Mouse (Mus musculus): Measurements from ENCODE around the gene Sgo2a.
"Not testable (repeated sequence)": the region's sequence is repeated elsewhere in the genome, so short reads cannot be mapped to it uniquely, and the experiment has no call there.

Sgo2a gene

GRCm38 (mm10) chr1:58031160-58031769 lies 35.5 kb downstream of the Sgo2a start:
- peak; percentile 72 for DNase-seq (ENCODE audit: extremely low spot score)

GRCm38 (mm10) chr1:58037306-58037705 lies 41.5 kb downstream of the Sgo2a start:
- DNase-seq (ENCODE audit: extremely low spot score): not testable (repeated sequence)

GRCm38 (mm10) chr1:58045076-58045475 lies 49.3 kb downstream of the Sgo2a start:
- no peak for DNase-seq (ENCODE audit: extremely low spot score)

GRCm38 (mm10) chr1:58045546-58045945 lies 49.8 kb downstream of the Sgo2a start:
- DNase-seq (ENCODE audit: extremely low spot score): no peak

GRCm38 (mm10) chr1:58046721-58047290 lies 51.0 kb downstream of the Sgo2a start:
- DNase-seq (ENCODE audit: extremely low spot score): no peak

- no peak for DNase-seq (ENCODE audit: extremely low spot score)
These were observed 53.4 kb downstream of the Sgo2a start for GRCm38 (mm10) chr1:58049126-58049525.

- no peak for DNase-seq (ENCODE audit: extremely low spot score)
These were observed 59.8 kb downstream of the Sgo2a start for GRCm38 (mm10) chr1:58055598-58055997.

- no peak for DNase-seq (ENCODE audit: extremely low spot score)
These were observed 60.5 kb downstream of the Sgo2a start for GRCm38 (mm10) chr1:58056074-58056807.

- DNase-seq (ENCODE audit: extremely low spot score): no peak
These were observed 61.2 kb downstream of the Sgo2a start for GRCm38 (mm10) chr1:58056939-58057338.

GRCm38 (mm10) chr1:58058846-58059245 lies 63.1 kb downstream of the Sgo2a start:
- DNase-seq (ENCODE audit: extremely low spot score): no peak

GRCm38 (mm10) chr1:58062131-58062530 lies 66.4 kb downstream of the Sgo2a start:
- no peak for DNase-seq (ENCODE audit: extremely low spot score)

- DNase-seq (ENCODE audit: extremely low spot score): no peak
These were observed 69.4 kb downstream of the Sgo2a start for GRCm38 (mm10) chr1:58065151-58065550.

- no peak for DNase-seq (ENCODE audit: extremely low spot score)
These were observed 69.8 kb downstream of the Sgo2a start for GRCm38 (mm10) chr1:58065606-58066005.

GRCm38 (mm10) chr1:58069181-58069580 lies 73.4 kb downstream of the Sgo2a start:
- DNase-seq (ENCODE audit: extremely low spot score): no peak

- DNase-seq (ENCODE audit: extremely low spot score): no peak
These were observed 74.3 kb downstream of the Sgo2a start for GRCm38 (mm10) chr1:58070091-58070490.

GRCm38 (mm10) chr1:58071006-58071405 lies 75.2 kb downstream of the Sgo2a start:
- DNase-seq (ENCODE audit: extremely low spot score): no peak

GRCm38 (mm10) chr1:58071509-58071908 lies 75.7 kb downstream of the Sgo2a start:
- no peak for DNase-seq (ENCODE audit: extremely low spot score)

- DNase-seq (ENCODE audit: extremely low spot score): no peak
These were observed 76.6 kb downstream of the Sgo2a start for GRCm38 (mm10) chr1:58072416-58072815.

- DNase-seq (ENCODE audit: extremely low spot score): no peak
These were observed 77.4 kb downstream of the Sgo2a start for GRCm38 (mm10) chr1:58072991-58073730.

- DNase-seq (ENCODE audit: extremely low spot score): no peak
These were observed 78.5 kb downstream of the Sgo2a start for GRCm38 (mm10) chr1:58074266-58074665.
